Mouse (Mus musculus) ES-E14 (cell line): ENCODE measurements at regions not wholly inside any gene's neighbourhood (a gene's known extent, or its start where the extent isn't known, plus 50 kb on each side); places are given as distances from the start of the nearest gene placed in this dataset.

ENCODE experiments used
- CHD2 ChIP-seq: IDR thresholded peaks from 2 replicates; pipeline ENCODE4 v1.6.1; 2014; ENCODE audit warnings: mild to moderate bottlenecking, low read depth, low read length, inconsistent platforms
- HCFC1 ChIP-seq: IDR thresholded peaks from 2 replicates; pipeline ENCODE4 v1.6.1; 2012; ENCODE audit warnings: low read length, inconsistent platforms, borderline replicate concordance; ENCODE audit not compliant: insufficient read depth
- MAFK ChIP-seq: IDR thresholded peaks from 2 replicates; pipeline ENCODE4 v1.6.1; 2014; ENCODE audit warnings: mild to moderate bottlenecking, low read depth, low read length, inconsistent platforms; ENCODE audit not compliant: insufficient read depth
- ZC3H11A ChIP-seq: IDR thresholded peaks from 2 replicates; pipeline ENCODE4 v1.6.1; 2012; ENCODE audit warnings: low read depth, mild to moderate bottlenecking, inconsistent platforms, low read length, borderline replicate concordance
- ZNF384 ChIP-seq: IDR thresholded peaks from 2 replicates; pipeline ENCODE4 v1.6.1; 2012; ENCODE audit warnings: low read depth, low read length, inconsistent platforms

GRCm38 (mm10) chr15:11646241-11646640 lies 246.8 kb upstream of the Tars start:
- TF ChIP-seq CHD2 (no peak), ZC3H11A (no peak), ZNF384 (no peak), HCFC1 (no peak), MAFK (no peak)
